ENCODE assay signal across 23 mouse cellular contexts in genomic region chr1:132351058-132351457, GRCm38 (mm10). TPM values are rescaled to one million over a fixed set of nuclear protein-coding genes. Genes with fewer than 3 reads are reported as not detected.
DNase-seq lines count a peak whose midpoint lies in the region; ATAC-seq and TF ChIP-seq lines count a peak whose summit lies in the region.
"Had no signal": no experiment of that assay in that cellular context is flagged by ENCODE, and none has a peak within 500 bp of the region (broad histone marks: within the 10 kb centered on the region; RNA-seq: fewer than 3 reads in every experiment).

No protein-coding gene starts in this region.

- 92% methylated on average over 4 of the region's 4 CpGs for WGBS in forebrain, postnatal 0 days
- WGBS in forebrain, embryonic 15.5 days: 91% methylated on average over 4 of the region's 4 CpGs

- no peak for ATAC-seq in forebrain, postnatal 0 days
- no peak for ATAC-seq in forebrain, embryonic 15.5 days (replicated peaks)
- ATAC-seq: CD4-positive, CD25-positive, alpha-beta regulatory T cell, adult 4 months had no signal

- peak; percentile 26; the same call in 1 of the 2 replicates for TF ChIP-seq CTCF in forebrain, postnatal 0 days (IDR thresholded peaks at IDR 0.05; ENCODE audit: low read depth)
- peak; percentile 52 for TF ChIP-seq CTCF in layer of hippocampus, adult 2 months (conservative IDR thresholded peaks at IDR 0.05)
- peak; percentile 56; the same call in 1 of the 2 replicates for TF ChIP-seq CTCF in testis, adult 2 months (IDR thresholded peaks at IDR 0.05; ENCODE audit: control insufficient read depth, insufficient read depth, insufficient replicate concordance, low read depth, low read length)

- H3K27ac ChIP-seq in forebrain, postnatal 0 days (ENCODE audit: low read depth, low read length): no peak overlapping the region
- no peak overlapping the region for H3K27ac ChIP-seq in forebrain, embryonic 15.5 days (replicated peaks)
- H3K27ac ChIP-seq in layer of hippocampus, adult 2 months: no peak overlapping the region
- no peak overlapping the region for H3K27ac ChIP-seq in testis, adult 2 months (ENCODE audit: control insufficient read depth, insufficient read depth, low read depth, low read length)
- H3K27ac ChIP-seq: embryonic facial prominence, embryonic 12.5 days; hindbrain, embryonic 14.5 days; limb, embryonic 15.5 days; midbrain, embryonic 12.5 days; neural tube, embryonic 12.5 days had no signal

- H3K27me3 ChIP-seq in forebrain, postnatal 0 days (ENCODE audit: insufficient read depth, low read length): no peaks in the 10 kb centered on the region
- no peaks in the 10 kb centered on the region for H3K27me3 ChIP-seq in forebrain, embryonic 15.5 days
- no peaks in the 10 kb centered on the region for H3K27me3 ChIP-seq in testis, adult 2 months (ENCODE audit: control insufficient read depth, insufficient read depth, low read length)
- H3K27me3 ChIP-seq: embryonic facial prominence, embryonic 12.5 days; limb, embryonic 15.5 days; midbrain, embryonic 12.5 days; neural tube, embryonic 12.5 days had no signal

- no peaks in the 10 kb centered on the region for H3K4me1 ChIP-seq in forebrain, postnatal 0 days (ENCODE audit: insufficient read depth)
- H3K4me1 ChIP-seq in forebrain, embryonic 15.5 days: peaks cover 8% of the 10 kb centered on the region
- H3K4me1 ChIP-seq in testis, adult 2 months (ENCODE audit: control insufficient read depth, insufficient read depth, low read length): peaks cover 4% of the 10 kb centered on the region; the same call in 1 of the 2 replicates

- H3K9me3 ChIP-seq in forebrain, postnatal 0 days (ENCODE audit: low read length): no peaks in the 10 kb centered on the region
- H3K9me3 ChIP-seq in forebrain, embryonic 15.5 days: no peaks in the 10 kb centered on the region
- H3K9me3 ChIP-seq: embryonic facial prominence, embryonic 12.5 days; limb, embryonic 15.5 days; neural tube, embryonic 12.5 days had no signal

- no peak for DNase-seq in forebrain, postnatal 0 days
- DNase-seq in layer of hippocampus, adult 2 months (ENCODE audit: low spot score in 2 of 2): no peak
- no peak for DNase-seq in layer of hippocampus, adult 11-12 months (ENCODE audit: low spot score)
- no peak for DNase-seq in testis, postnatal 14 days (ENCODE audit: low spot score)
- no peak for DNase-seq in frontal cortex, postnatal 25 days (ENCODE audit: low spot score in 2 of 2)
- DNase-seq: adrenal gland, postnatal 10 days; cerebellum, postnatal 14 days; gastrocnemius, postnatal 36 days; kidney, postnatal 36 days; layer of hippocampus, adult 9-11 months; left cerebral cortex, postnatal 4 days; lung, postnatal 14 days; right cerebral cortex, postnatal 14 days; thymus, postnatal 14 days had no signal

- no peaks in the 10 kb centered on the region; the same call in 1 of the 2 replicates for H3K36me3 ChIP-seq in forebrain, postnatal 0 days (ENCODE audit: insufficient read depth)
- no peaks in the 10 kb centered on the region for H3K36me3 ChIP-seq in forebrain, embryonic 15.5 days
- no peaks in the 10 kb centered on the region for H3K36me3 ChIP-seq in testis, adult 2 months (ENCODE audit: control insufficient read depth, insufficient read depth, low read length)
- H3K36me3 ChIP-seq: embryonic facial prominence, embryonic 12.5 days; limb, embryonic 15.5 days; neural tube, embryonic 12.5 days had no signal

- H3K4me3 ChIP-seq in forebrain, postnatal 0 days (ENCODE audit: low read depth, low read length): no peak overlapping the region
- no peak overlapping the region for H3K4me3 ChIP-seq in forebrain, embryonic 15.5 days
- H3K4me3 ChIP-seq in layer of hippocampus, adult 2 months: no peak overlapping the region
- H3K4me3 ChIP-seq in testis, adult 2 months (ENCODE audit: control insufficient read depth, low read depth, low read length): no peak overlapping the region
- H3K4me3 ChIP-seq: embryonic facial prominence, embryonic 12.5 days; limb, embryonic 15.5 days; midbrain, embryonic 12.5 days; neural tube, embryonic 12.5 days had no signal

- no peak for TF ChIP-seq POLR2A in testis, adult 2 months (IDR thresholded peaks at IDR 0.05; ENCODE audit: control insufficient read depth, low read depth, low read length)

- H3K4me2 ChIP-seq in forebrain, postnatal 0 days (ENCODE audit: low read depth): no peak overlapping the region
- no peak overlapping the region for H3K4me2 ChIP-seq in forebrain, embryonic 15.5 days (replicated peaks)
- H3K4me2 ChIP-seq: embryonic facial prominence, embryonic 12.5 days; hindbrain, embryonic 14.5 days; limb, embryonic 15.5 days; midbrain, embryonic 12.5 days; neural tube, embryonic 12.5 days had no signal

- no peak overlapping the region for H3K9ac ChIP-seq in forebrain, postnatal 0 days
- H3K9ac ChIP-seq in forebrain, embryonic 15.5 days (replicated peaks): no peak overlapping the region
- H3K9ac ChIP-seq: embryonic facial prominence, embryonic 12.5 days; hindbrain, embryonic 14.5 days; limb, embryonic 15.5 days; midbrain, embryonic 12.5 days; neural tube, embryonic 12.5 days had no signal

RNA-seq across cellular contexts. Expression of gene Nuak2, which starts 35.1 kb away (rescaled TPM):
- 4.4 and 4.5 TPM in 2 replicates for total RNA-seq in forebrain, postnatal 0 days (2014; rRNA removed)
- 4.3 and 6.8 TPM in 2 replicates for polyA plus RNA-seq in forebrain, postnatal 0 days (2015; fragmentation: Nextera tagmentation; extraction: Ambion mirVana)
- 15.9 and 16.5 TPM in 2 replicates for polyA plus RNA-seq in forebrain, embryonic 15.5 days (2015; fragmentation: Nextera tagmentation; extraction: Ambion mirVana)
- total RNA-seq in layer of hippocampus, adult 2 months (2021): 1 to 10 TPM in 1 of 2 experiments, under 1 TPM in 1; 0.76 to 1.7 TPM
- polyA plus RNA-seq in testis, adult 2 months (2012; rRNA removed): 3.1 and 4.7 TPM in 2 replicates

RNA-seq across cellular contexts. Expression of gene Tmcc2, which starts 40.0 kb away (rescaled TPM):
- total RNA-seq in forebrain, postnatal 0 days (2014; rRNA removed): 104 TPM in 2 replicates
- polyA plus RNA-seq in forebrain, postnatal 0 days (2015; fragmentation: Nextera tagmentation; extraction: Ambion mirVana): 37.4 and 41.9 TPM in 2 replicates
- polyA plus RNA-seq in forebrain, embryonic 15.5 days (2015; fragmentation: Nextera tagmentation; extraction: Ambion mirVana): 33.1 and 33.3 TPM in 2 replicates
- total RNA-seq in layer of hippocampus, adult 2 months (2021): 100 to 1,000 TPM; 242 to 256 TPM
- polyA plus RNA-seq in testis, adult 2 months (2012; rRNA removed): 1.7 and 1.8 TPM in 2 replicates

RNA-seq across cellular contexts. Expression of gene Klhdc8a, which starts 52.6 kb away (rescaled TPM):
- 10.3 and 11.2 TPM in 2 replicates for total RNA-seq in forebrain, postnatal 0 days (2014; rRNA removed)
- polyA plus RNA-seq in forebrain, postnatal 0 days (2015; fragmentation: Nextera tagmentation; extraction: Ambion mirVana): 4.5 and 6.3 TPM in 2 replicates
- polyA plus RNA-seq in forebrain, embryonic 15.5 days (2015; fragmentation: Nextera tagmentation; extraction: Ambion mirVana): 2.4 and 3.1 TPM in 2 replicates
- total RNA-seq in layer of hippocampus, adult 2 months (2021): 1 to 10 TPM; 4.0 to 4.3 TPM
- 0.69 and 0.70 TPM in 2 replicates for polyA plus RNA-seq in testis, adult 2 months (2012; rRNA removed)
- total RNA-seq: megakaryocyte, adult 5-6 weeks had no signal

Comparison
In these comparisons a context has a peak if more than half of its experiments do, and no peak if none do; other contexts are left out.
1. RNA of gene Tmcc2, which starts 40.0 kb away (polyA plus RNA-seq): 37.4 to 41.9 TPM in forebrain, postnatal 0 days and 33.1 to 33.3 TPM in forebrain, embryonic 15.5 days; 1.7 to 1.8 TPM in testis, adult 2 months; every median in the first group is over 10 times any median in the second.
2. Peak in every context shown above with its lines, with median percentiles within 50 percentile points of each other: CTCF ChIP-seq.